Mouse (Mus musculus) forebrain, embryonic 13.5 days (tissue): ENCODE measurements at regions not wholly inside any gene's neighbourhood (a gene's known extent, or its start where the extent isn't known, plus 50 kb on each side); places are given as distances from the start of the nearest gene placed in this dataset.

Experiments
- ATAC-seq: fragments of 200-750 bp; cut with Nextera tagmentation; 2 replicates; pipeline ENCODE4 v1.8.0; 2017
- H3K27ac ChIP-seq: fragments of 300-500 bp; sonication (generic); 2 replicates; pipeline ENCODE4 v1.5.1; 2015; ENCODE audit warnings: inconsistent platforms, mild to moderate bottlenecking, moderate library complexity
- H3K27me3 ChIP-seq: fragments of 300-500 bp; sonication (generic); 2 replicates; pipeline ENCODE4 v1.6.1; 2015; ENCODE audit warnings: mild to moderate bottlenecking, inconsistent platforms
- H3K36me3 ChIP-seq: fragments of 300-500 bp; sonication (generic); 2 replicates; pipeline ENCODE4 v1.6.1; 2015; ENCODE audit warnings: mild to moderate bottlenecking, inconsistent platforms; ENCODE audit not compliant: poor library complexity, severe bottlenecking
- H3K4me1 ChIP-seq: fragments of 300-500 bp; sonication (generic); 2 replicates; pipeline ENCODE4 v1.6.1; 2015; ENCODE audit warnings: inconsistent platforms
- H3K4me2 ChIP-seq: fragments of 300-500 bp; sonication (generic); 2 replicates; pipeline ENCODE4 v1.6.1; 2015; ENCODE audit warnings: inconsistent platforms, mild to moderate bottlenecking, moderate library complexity
- H3K4me3 ChIP-seq: fragments of 300-500 bp; sonication (generic); 2 replicates; pipeline ENCODE4 v1.5.1; 2015; ENCODE audit warnings: mild to moderate bottlenecking, inconsistent platforms
- H3K9ac ChIP-seq: fragments of 300-500 bp; sonication (generic); 2 replicates; pipeline ENCODE4 v1.6.1; 2015; ENCODE audit warnings: mild to moderate bottlenecking, inconsistent platforms
- H3K9me3 ChIP-seq: fragments of 300-500 bp; sonication (generic); replicated peaks from 2 replicates; pipeline ENCODE4 v1.6.1; 2016; ENCODE audit warnings: inconsistent platforms
- WGBS: fragments of 180-500 bp; shearing (Covaris S2); methylation state at CpG from one replicate; pipeline ENCODE4 v1.1.7; 2015; 5-methylcytosine and 5-hydroxymethylcytosine counted together

DNA sequence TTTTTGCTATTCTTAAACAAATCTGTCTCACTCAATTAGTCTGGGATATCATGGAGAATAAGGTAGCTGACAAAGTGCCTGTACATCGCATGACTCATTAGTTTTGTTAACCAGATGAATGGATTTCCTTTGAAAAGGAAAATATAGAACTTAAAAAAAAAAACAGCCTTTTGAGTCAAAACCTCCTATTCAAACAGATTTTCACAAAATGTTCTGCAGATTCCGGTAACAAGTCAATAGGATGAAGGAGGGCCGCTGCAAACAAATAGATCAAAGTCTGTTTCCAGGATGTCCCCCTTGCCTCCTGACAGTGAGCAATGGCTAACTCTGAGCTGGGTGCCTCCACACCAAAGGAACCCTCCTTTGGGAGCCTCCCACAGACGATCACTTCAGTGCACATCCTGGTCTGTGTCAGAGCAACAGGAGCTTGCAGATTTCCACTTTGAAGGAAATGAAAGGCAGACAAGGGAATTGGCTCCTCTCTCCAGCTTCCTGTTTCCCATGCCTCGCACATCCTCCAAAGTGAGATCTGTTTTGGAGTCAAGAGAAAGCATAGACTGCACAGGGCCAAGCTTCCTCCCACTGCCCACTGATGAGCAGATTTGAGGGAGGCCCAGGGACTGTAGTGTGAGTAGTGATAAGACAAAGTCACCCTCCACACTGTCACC lies 243.8 kb upstream of the Gadl1 start:
- Histone ChIP-seq H3K36me3 (no peaks in the 10 kb centered on the region), H3K9me3 (no peaks in the 10 kb centered on the region), H3K4me2 (no peak overlapping the region), H3K27ac (no peak overlapping the region), H3K4me1 (no peaks in the 10 kb centered on the region), H3K9ac (no peak overlapping the region), H3K27me3 (0 out of 2 replicates have a peak, but pooled peaks cover 5% of the 10 kb centered on the region), H3K4me3 (no peak overlapping the region)
- ATAC-seq, result no peak
- WGBS, result 35% methylated on average over 5 of the region's 5 CpGs

DNA sequence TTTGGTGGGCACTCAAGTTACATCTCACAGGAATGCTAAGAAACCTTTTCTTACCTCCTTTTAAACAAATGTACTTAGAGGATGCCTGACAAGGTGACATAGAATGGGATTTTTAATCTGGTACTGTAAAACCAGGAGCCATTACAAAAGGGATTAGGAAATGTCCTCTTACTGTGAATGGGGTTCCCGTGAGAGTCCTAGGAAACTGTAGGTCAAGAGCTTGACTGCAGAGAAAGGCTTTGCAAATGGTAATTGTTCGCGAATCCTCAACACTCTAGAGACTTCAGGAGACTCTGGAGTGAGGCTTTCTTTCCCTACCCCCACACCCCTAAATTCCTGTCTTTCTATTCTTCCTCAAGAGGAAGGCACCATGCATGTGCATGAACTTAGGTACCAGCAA lies 242.7 kb upstream of the Gadl1 start:
- 70% methylated on average over 3 of the region's 3 CpGs for WGBS

DNA sequence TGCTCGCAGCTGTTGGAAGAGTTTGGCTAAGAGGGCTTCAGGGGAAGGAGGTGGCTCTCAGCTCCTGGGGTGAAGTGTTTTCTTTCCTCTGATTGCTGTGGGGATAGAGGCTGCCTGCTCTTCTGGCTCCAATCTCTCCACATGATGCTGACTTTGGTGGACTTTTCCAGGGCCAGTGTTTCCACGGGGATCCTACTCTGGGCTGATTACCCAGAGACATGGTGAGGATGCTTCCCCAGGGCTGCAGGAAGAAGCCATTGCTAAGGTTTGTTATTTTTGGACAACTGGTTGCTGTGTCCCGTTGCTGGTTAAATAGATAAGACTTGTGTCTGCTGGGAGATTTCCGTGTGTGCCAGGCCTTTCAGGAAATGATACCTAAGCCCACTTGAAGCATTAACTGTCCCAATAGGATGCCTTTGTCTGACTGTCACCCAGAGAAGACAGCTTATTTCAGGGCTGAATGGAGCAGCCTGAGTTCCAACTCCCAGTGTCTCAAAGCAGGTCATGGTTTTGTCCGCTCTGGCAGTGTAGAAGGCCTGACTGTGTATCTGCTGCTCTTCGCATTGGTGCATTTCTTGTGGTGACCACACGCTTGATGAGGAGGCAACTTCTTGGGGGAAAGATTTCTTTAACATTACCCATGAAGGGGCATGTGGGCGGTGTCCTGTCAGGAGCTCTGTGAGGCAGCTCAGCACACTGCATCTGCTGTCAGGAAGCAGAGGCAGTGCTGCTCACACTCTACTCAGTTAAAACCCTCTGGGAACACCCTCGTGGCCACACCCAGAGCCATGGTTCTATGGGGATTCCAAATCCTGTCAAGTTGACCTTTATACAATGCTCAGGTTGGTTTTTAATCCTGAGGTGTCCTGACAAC lies 228.3 kb upstream of the Gadl1 start:
- Histone ChIP-seq H3K4me2 (no peak overlapping the region), H3K9me3 (no peaks in the 10 kb centered on the region), H3K4me3 (no peak overlapping the region), H3K27ac (no peak overlapping the region), H3K4me1 (peaks cover 17% of the 10 kb centered on the region; the same call in 1 of the 2 replicates), H3K9ac (no peak overlapping the region), H3K27me3 (no peaks in the 10 kb centered on the region), H3K36me3 (no peaks in the 10 kb centered on the region)
- 61% methylated on average over 9 of the region's 9 CpGs for whole genome bisulfite sequencing
- no peak for ATAC-seq

More for the DNA sequence above, 242.7 kb upstream of the Gadl1 start:
- H3K4me1 ChIP-seq, result no peaks in the 10 kb centered on the region
- H3K4me2 ChIP-seq, result no peak overlapping the region
- H3K9ac ChIP-seq, result no peak overlapping the region
- no peak overlapping the region for H3K27ac ChIP-seq
- no peaks in the 10 kb centered on the region for H3K36me3 ChIP-seq
- no peak overlapping the region for H3K4me3 ChIP-seq
- H3K27me3 ChIP-seq, result 0 out of 2 replicates have a peak, but pooled peaks cover 5% of the 10 kb centered on the region
- H3K9me3 ChIP-seq, result no peaks in the 10 kb centered on the region
- no peak for ATAC-seq

DNA sequence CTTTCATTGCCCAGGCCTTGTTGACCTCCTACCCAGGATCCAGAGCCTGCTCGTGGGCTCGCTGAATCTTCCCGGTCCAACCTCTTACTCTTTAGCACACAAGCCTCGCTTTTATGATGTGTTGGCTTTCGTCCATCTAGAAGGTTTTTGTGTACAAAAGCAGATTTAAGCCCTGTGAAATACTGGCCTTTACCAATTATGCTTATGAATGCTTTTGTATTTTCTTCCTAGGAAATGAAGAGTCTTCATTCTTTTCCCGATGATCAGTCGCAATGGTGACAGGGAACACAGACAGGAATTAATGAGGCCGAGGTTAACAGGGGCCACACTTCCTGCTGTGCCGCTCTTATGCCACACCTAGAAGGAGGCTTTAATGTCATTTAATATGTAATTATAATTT lies 227.4 kb upstream of the Gadl1 start:
- no peak overlapping the region for H3K9ac ChIP-seq
- 32% methylated on average over 9 of the region's 9 CpGs for WGBS
- H3K4me2 ChIP-seq, result no peak overlapping the region
- H3K27ac ChIP-seq, result no peak overlapping the region
- no peak overlapping the region for H3K4me3 ChIP-seq
- no peaks in the 10 kb centered on the region for H3K9me3 ChIP-seq
- no peaks in the 10 kb centered on the region for H3K27me3 ChIP-seq
- ATAC-seq, result no peak
- H3K36me3 ChIP-seq, result no peaks in the 10 kb centered on the region
- peaks cover 17% of the 10 kb centered on the region; the same call in 1 of the 2 replicates for H3K4me1 ChIP-seq

DNA sequence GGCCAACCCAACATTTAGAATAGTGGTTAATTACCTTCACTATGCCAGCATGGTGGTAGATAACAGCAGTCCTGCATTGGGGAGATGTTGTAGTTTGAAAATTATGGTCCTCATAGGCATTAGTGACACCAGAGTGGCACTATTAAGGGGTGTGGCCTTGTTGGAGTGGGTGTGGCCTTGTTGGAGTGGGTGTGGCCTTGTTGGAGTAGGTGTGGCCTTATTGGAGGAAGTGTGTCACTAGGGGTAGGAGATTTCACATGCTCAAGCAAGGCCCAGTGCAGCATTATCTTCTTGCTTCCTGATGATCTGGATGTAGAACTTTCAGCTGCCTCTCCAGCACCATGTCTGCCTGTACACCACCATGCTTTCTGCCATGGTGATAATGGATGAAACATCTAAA lies 225.3 kb upstream of the Gadl1 start:
- ATAC-seq, result no peak
- H3K27ac ChIP-seq, result no peak overlapping the region
- H3K4me1 ChIP-seq, result peaks cover 17% of the 10 kb centered on the region; the same call in 1 of the 2 replicates
- H3K27me3 ChIP-seq, result no peaks in the 10 kb centered on the region
- H3K4me3 ChIP-seq, result no peak overlapping the region
- H3K9me3 ChIP-seq, result no peaks in the 10 kb centered on the region
- no peaks in the 10 kb centered on the region for H3K36me3 ChIP-seq
- H3K4me2 ChIP-seq, result no peak overlapping the region
- H3K9ac ChIP-seq, result no peak overlapping the region

DNA sequence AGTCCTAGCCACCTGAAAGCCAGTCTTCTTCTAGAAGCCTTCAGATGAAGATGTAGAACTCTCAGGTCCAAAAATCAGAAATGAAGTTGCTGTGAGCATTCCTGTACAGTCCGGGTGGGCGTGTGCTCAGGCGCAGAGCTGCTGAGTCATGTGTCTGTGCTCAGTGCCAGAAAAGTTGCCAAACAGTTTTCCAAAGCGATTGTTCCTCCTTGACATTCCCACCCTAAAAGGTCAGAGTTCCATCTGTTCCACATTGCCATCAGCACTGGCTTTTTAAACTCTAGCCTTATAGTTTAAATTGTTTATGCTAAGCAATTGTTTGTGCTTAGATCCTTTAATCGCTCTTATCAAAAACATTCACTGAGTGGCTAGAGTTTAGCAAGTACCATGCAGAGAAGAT lies 222.7 kb upstream of the Gadl1 start:
- H3K9ac ChIP-seq, result no peak overlapping the region
- peaks cover 7% of the 10 kb centered on the region; the same call in 1 of the 2 replicates for H3K4me1 ChIP-seq
- no peak overlapping the region for H3K27ac ChIP-seq
- no peaks in the 10 kb centered on the region for H3K27me3 ChIP-seq
- H3K36me3 ChIP-seq, result no peaks in the 10 kb centered on the region
- WGBS, result 93% methylated on average over 5 of the region's 5 CpGs
- ATAC-seq, result no peak
- H3K4me3 ChIP-seq, result no peak overlapping the region
- H3K9me3 ChIP-seq, result no peaks in the 10 kb centered on the region
- H3K4me2 ChIP-seq, result no peak overlapping the region

DNA sequence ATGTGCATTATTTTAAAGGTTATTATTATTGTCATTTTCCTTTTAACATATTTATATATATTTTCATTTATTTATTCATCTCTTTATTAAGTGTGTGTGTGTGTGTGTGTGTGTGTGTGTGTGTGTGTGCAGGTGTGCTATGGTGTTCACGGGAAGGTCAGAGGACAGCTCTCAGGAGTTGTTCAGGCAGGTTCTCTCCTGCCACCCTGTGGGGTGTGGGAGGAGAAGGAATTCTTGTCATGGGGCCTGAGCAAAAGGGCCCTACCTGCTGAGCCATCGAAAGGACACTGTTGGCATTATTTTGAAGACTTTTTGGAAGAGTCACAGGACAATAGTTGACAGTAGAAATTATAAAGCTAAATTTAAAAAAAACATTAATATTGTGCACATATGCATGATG lies 216.4 kb upstream of the Gadl1 start:
- Histone ChIP-seq H3K9me3 (no peaks in the 10 kb centered on the region), H3K27ac (no peak overlapping the region), H3K27me3 (no peaks in the 10 kb centered on the region), H3K4me1 (no peaks in the 10 kb centered on the region), H3K4me3 (no peak overlapping the region), H3K9ac (no peak overlapping the region), H3K36me3 (no peaks in the 10 kb centered on the region), H3K4me2 (no peak overlapping the region)
- 70% methylated on average over 2 of the region's 2 CpGs for WGBS
- no peak for ATAC-seq

DNA sequence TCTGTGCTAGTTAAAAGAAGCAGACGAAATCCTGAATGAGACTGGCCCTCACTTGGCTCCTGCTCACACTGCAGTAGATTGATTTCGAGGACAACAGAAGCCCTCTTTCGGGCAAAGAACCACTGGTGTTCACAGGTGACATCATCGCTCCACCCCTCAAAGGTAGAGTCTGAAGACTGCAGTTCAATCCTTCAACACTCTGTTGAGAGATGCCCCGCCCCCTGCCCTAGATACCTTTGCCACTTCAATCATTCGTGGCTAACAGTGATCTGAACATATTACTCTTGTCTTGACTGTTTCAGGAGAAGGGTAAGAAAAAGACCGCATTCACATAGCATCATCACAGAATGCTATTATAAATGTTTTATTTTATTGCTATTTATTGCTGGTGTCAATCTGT lies 205.5 kb upstream of the Gadl1 start:
- Histone ChIP-seq H3K27ac (no peak overlapping the region), H3K4me3 (no peak overlapping the region), H3K36me3 (no peaks in the 10 kb centered on the region), H3K27me3 (no peaks in the 10 kb centered on the region), H3K9me3 (no peaks in the 10 kb centered on the region), H3K9ac (no peak overlapping the region), H3K4me1 (peaks cover 12% of the 10 kb centered on the region), H3K4me2 (no peak overlapping the region)
- 92% methylated on average over 7 of the region's 7 CpGs for WGBS
- ATAC-seq, result no peak

DNA sequence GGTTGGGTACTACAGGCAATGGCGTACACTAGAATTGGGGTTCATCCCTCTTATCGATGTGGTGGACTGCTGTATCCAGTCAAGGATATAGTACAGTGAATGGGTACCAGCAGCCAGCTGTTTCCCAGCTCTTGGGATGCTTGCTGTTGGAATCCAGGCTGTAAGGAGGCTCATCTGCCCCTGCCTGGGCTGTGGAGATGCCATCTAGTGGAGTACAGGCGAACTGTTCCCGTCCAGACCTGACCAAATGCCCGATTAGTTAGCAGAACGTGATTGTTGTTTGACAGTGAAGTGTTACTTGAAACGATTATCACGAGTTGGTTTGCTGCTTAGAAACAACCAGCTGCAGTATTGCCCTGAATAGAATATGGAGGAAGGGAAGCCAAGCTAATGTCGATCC lies 205.0 kb upstream of the Gadl1 start:
- 40% methylated on average over 9 of the region's 9 CpGs for WGBS
- H3K27me3 ChIP-seq, result no peaks in the 10 kb centered on the region
- no peak overlapping the region for H3K27ac ChIP-seq
- H3K4me1 ChIP-seq, result peaks cover 15% of the 10 kb centered on the region
- H3K4me3 ChIP-seq, result no peak overlapping the region
- no peaks in the 10 kb centered on the region for H3K9me3 ChIP-seq
- no peak overlapping the region for H3K9ac ChIP-seq
- peak; percentile 46; the same call in 1 of the 2 replicates for ATAC-seq
- no peaks in the 10 kb centered on the region for H3K36me3 ChIP-seq
- no peak overlapping the region for H3K4me2 ChIP-seq

DNA sequence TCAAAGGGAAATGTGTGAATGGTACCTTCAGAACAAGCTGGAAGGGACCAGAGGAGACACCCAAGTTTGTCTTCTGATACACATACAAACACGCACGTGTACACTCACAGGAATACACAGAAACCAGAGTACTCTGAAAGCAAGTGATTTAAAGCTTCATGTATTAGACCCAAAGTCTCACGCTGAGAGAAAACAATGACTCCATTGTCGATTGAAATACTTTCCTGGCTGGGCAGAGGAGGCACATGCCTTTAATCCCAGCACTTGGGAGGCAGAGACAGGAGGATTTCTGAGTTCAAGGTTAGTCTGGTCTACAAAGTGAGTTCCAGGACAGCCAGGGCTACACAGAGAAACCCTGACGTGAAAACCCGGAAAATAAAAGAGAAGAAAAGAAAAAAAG lies 203.5 kb upstream of the Gadl1 start:
- Histone ChIP-seq H3K36me3 (no peaks in the 10 kb centered on the region), H3K4me3 (no peak overlapping the region), H3K4me2 (no peak overlapping the region), H3K27me3 (no peaks in the 10 kb centered on the region), H3K27ac (no peak overlapping the region), H3K9ac (no peak overlapping the region), H3K9me3 (no peaks in the 10 kb centered on the region), H3K4me1 (peaks cover 15% of the 10 kb centered on the region)
- 83% methylated on average over 6 of the region's 6 CpGs for WGBS
- no peak for ATAC-seq

DNA sequence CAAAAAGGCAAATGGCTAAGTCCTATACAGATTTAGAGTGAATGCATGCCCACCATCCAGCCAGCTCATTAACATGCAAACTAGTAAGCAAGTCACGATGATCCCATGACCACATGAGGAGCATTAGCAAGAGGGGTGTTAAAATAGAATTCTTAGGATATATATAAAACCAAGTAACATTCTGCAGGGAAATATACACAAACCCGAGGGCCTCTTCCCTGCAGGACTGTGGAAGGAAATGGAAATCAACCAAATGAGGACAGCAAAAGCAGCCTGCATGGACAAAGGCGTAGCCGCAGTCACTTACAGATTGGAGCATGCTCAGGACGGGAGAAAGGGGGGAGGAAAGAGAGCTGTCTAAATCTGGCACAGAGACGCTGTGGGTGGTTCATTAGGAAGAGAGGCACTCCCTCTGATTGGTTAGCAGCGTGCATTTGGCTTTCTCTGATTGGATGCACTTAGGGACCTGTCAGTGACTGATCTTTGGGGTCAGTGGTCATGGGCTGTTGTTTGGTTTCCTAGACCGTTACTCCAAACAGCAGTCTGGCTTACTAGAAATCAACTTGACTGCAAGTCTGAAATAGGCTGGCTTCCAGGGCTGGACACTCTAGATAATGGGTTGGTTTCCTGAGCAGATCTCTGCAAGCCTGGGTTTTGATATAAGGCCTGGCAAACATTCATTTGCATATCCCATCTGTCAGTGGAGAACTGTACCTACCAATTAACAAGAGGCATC lies 200.9 kb upstream of the Gadl1 start:
- Histone ChIP-seq H3K4me2 (peak overlapping the region; percentile 29), H3K36me3 (no peaks in the 10 kb centered on the region), H3K4me3 (no peak overlapping the region), H3K27ac (peak overlapping the region; percentile 54; the same call in 1 of the 2 replicates), H3K27me3 (no peaks in the 10 kb centered on the region), H3K9me3 (no peaks in the 10 kb centered on the region), H3K9ac (no peak overlapping the region), H3K4me1 (peaks cover 15% of the 10 kb centered on the region)
- 40% methylated on average over 8 of the region's 8 CpGs for WGBS
- peak; percentile 95 for ATAC-seq
